Mouse (Mus musculus) left cerebral cortex, adult 11 months (tissue): ENCODE results near the gene Dtx4.

Experiments
- DNase-seq: peaks from one replicate; pipeline ENCODE4 v3.0.0; 2022; ENCODE audit warnings: low spot score

Gene Dtx4

GRCm38 (mm10) chr19:12417361-12417760 lies 83.9 kb downstream of the Dtx4 start, which contains the start of gene Olfr1441:
TSS of gene Olfr1441 (plus strand) at chr19:12417433.
- no peak for DNase-seq
